Mouse (Mus musculus) common myeloid progenitor, adult 5-6 weeks (primary cell): ENCODE data around the gene Lcorl. TPM values are rescaled to one million over a fixed set of nuclear protein-coding genes. Genes with fewer than 3 reads are reported as not detected.

Source experiments
- ATAC-seq: replicated peaks from 2 replicates; pipeline ENCODE4 v1.8.0; 2016; ENCODE audit warnings: low read depth, mild to moderate bottlenecking, moderate TSS enrichment, inconsistent platforms; ENCODE audit not compliant: poor library complexity, severe bottlenecking
- total RNA-seq: library from RNA; stranded (forward); fragments of 200-1000, 187-1606 nt; gene quantifications from 2 replicates; pipeline ENCODE4 v1.2.3, GENCODE M21; 2017

The Lcorl gene
- 31.7 and 42.3 TPM in 2 replicates for total RNA-seq

DNA sequence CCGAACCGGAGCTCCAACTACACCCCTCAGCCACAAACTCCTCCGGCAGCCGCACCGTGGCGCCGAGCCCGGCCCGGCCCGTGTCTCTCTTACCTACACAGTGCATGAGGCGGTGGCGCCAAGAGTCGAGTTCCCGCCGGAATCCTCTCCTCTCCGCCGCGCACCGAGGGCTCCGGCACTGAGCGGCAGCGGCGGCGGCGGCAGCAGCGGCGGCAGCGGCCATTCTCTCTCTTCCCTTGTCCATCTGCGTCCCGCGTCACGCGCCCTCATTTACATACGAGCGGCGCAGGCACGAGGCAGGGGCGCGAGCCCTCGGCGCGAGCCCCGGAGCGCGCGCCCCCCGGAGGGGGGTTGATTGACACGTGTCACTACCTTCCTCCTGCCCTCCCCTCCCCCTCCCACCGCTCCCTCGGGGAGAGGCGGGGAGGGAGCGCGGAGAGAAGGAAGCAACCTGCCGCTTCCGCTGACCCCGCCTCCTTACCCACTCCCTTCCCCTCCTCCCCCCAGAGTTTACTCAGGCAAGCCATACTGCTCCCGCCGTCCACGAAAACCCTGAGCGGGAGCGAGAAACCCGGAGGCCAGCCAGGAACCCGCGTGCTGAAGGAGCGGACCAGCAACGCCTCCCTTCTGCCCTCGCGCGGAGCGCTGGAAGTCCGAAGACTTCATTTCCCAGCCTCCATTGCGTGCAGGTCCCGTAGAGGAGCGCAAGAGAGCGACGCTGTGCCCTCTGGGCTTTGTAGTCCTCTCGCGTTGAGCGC, at the start of gene Lcorl:
Gene Lcorl (minus strand): TSS at position 362 of the 758 bp plus-strand sequence.
- ATAC-seq: peak; percentile 89

GRCm38 (mm10) chr5:45904683-45905082, 47.3 kb upstream of the Lcorl start:
- no peak for ATAC-seq

DNA sequence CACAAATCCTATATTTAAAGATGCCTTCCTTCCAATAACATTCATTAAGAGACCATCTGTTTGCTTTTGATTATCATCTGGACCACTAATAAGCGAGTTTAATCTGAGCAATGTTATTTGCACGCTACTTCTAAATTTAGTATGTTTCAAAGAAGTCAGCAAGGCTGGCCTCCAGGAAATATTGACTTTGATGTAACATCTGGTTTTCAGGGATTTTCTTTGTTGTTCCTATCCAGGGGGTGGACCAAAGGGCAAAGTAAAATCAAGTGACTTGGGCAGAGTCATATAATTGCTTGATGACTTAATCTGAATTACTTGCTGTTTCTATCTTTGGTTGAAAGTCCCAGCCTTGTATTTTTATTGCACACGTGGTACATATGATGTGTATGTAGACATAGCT, 45.8 kb upstream of the Lcorl start:
- no peak for ATAC-seq

GRCm38 (mm10) chr5:45895362-45895761, 37.9 kb upstream of the Lcorl start:
- ATAC-seq: no peak

DNA sequence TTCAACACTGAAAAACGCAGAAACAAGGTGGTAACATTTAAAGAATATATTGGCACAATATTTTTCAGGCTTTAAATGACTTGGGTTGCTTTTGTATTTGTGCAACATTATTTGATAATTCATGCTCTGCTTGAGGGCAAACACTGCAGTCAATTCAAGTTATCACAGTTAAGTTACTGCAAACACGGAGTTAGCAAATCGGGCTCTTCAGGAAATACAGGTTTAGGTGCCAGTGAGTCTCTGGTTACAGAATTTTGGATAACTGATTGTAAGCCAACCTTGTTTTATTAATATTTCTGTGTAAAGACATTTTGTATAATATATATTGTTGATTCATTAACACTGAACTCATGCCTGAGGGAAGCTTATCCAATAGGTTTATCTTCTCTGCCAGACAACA, 36.3 kb upstream of the Lcorl start:
- no peak for ATAC-seq

GRCm38 (mm10) chr5:45876328-45876727, 18.9 kb upstream of the Lcorl start:
- ATAC-seq: peak; percentile 90

DNA sequence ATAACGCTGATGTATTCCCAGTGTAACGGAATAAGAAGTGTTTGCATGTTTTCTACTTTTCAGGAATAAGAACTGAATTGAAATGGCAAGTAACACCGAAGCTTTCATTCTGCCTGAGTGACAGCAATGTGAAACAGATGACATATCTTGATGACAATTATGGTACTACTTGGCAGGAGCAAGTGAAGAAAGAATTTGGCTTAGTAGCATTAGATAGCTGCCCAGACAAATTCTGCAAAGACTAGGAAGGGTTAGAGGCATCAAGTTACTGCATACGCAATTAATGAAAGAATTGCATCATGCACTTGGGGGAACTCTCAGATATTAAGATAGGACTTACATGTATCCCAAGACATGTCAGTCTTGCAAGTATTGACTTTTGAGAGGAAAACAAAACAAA, 18.1 kb upstream of the Lcorl start:
- ATAC-seq: no peak

DNA sequence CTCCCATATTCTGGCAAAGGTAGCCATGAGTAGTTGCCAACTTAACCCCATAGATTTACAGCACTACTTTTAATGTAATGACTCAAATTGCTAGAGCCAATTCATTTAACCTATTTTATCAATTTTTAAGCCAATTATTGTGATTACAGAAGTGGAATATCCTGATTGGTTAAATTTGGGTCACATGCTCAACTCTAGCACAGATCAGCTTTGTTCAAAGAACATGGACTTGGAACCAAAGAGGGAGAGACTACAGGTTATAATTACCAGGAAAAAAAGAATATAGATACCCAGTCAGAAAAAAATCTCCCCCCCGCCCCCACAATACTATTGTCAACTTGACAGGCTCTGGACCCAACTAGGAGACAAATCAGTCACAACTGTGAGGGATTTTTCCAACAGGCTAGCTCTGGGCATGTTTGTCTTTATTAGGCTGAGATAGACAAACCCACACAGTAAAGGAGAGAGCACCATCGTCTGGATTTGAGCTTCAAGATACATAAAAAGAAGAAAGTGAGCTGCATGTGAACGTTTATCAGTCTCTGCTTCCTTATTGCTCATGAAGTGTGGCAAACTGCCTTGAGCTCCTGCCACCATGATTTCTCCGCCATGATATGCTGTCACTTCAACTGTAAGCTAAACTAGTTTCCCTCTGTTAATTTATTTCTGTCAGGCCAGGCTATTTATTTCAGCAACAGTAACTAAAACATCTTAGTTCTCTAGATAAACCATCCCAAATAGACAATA, 17.0 kb upstream of the Lcorl start:
- ATAC-seq: no peak

DNA sequence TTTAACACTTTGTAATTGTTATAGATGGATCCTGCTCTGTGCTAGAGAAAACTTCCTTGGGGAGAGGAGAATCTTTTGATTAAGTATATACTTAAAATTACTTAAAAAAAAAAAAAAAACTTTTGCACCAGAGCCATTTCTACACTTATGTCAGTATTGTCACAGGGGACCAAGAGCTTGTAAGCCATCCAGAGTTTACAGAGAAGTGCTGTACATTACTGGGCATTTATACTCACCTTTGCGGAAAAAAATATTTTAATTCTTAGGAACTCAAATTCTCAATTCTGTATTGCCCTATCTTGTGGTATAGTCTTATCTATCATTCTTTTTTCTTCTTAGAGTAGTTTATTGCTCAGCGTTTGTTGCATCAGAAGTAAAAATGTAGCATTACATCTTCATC, 953 bp upstream of the Lcorl start:
- ATAC-seq: no peak

- no peak for ATAC-seq
Observed at GRCm38 (mm10) chr5:45856876-45857253, 550 bp downstream of the Lcorl start.

- peak; percentile 22 for ATAC-seq
Observed at GRCm38 (mm10) chr5:45856303-45856821, 1.1 kb downstream of the Lcorl start.

- peak; percentile 15 for ATAC-seq
Observed at GRCm38 (mm10) chr5:45855526-45856302, 1.7 kb downstream of the Lcorl start.

GRCm38 (mm10) chr5:45844723-45845122, 12.7 kb downstream of the Lcorl start:
- ATAC-seq: 0 out of 2 replicates have a peak, but pooled peaks have one; percentile 29

DNA sequence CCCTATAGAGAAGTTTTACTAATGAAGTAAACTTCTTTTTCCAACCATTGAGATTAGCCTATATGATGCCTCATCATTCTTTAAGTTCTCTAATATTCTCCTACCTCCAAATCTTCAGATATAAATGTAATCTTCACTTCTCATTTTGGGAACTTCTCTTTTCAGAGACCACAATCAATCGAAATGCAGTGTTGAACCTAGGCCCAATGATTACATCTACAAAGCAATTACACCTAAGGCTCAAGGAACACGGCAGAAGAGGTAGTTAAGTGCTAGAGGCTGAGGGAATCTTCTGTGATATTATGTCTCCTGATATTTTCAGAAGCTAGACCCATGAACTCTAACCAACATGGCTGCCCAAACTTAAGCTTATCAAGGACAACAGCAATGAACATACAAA, 22.3 kb downstream of the Lcorl start:
- ATAC-seq: no peak

DNA sequence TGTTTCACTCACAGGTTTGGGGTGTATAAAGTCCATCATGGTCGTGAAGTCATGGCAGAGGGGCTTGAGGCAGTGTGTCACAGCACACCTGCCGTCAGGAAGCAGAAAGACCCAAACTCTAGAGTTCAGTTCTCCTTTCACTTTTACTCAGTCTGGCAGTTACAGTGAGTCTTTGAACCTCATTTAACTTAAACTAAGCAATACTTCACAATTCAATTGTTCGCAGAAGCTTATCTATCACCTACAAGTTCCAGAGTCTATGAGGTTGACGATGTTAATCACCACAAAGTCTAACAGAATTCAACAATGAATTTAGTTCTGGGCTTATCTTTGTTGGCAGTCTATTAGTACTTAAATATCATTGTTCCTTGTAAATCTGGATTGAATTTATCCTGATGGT, 45.9 kb downstream of the Lcorl start:
- no peak for ATAC-seq

GRCm38 (mm10) chr5:45791864-45792263, 65.6 kb downstream of the Lcorl start:
- ATAC-seq: no peak

- ATAC-seq: no peak
Observed at GRCm38 (mm10) chr5:45790221-45790620, 67.2 kb downstream of the Lcorl start.

- peak; percentile 62; the same call in 1 of the 2 replicates for ATAC-seq
Observed at GRCm38 (mm10) chr5:45757502-45758121, 99.8 kb downstream of the Lcorl start.

DNA sequence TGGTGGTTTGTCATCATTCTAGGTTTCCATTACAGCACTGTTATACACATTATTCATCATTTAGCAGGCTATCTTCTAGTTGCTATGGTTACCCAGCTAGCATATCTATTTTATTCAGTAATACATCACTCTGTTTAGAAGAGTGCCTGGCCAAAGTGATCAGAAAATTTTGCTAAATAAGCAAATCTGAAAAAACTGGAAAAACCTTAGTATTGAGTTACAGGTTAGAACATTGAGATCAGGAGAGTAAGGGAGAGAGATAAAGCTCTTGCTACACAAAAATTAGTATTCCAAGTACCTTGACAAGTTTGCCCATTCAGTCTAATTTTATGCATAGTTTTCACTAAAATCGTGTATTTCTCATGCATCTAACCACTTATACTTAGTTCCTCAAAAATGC, 119.5 kb downstream of the Lcorl start:
- ATAC-seq: no peak

DNA sequence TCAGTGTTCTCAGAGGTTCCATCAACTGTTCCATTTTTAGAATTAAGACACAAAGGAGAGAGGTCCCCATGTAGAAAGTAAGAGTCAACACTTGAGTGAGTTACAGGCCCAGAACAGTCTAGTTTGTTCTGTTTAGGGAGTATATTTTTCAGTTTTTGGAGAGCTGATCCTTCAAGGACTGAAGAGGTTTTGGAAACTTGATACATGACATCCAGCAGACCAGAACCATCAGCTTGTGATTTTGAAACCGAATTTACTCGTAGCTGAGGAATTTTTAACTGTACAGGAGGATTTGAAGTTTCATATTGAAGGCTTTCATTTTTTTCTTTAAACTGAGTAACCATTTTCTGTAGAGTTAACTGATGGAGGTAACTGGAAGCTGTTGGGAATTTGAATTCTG, 123.7 kb downstream of the Lcorl start:
- ATAC-seq: no peak
